Mouse (Mus musculus) spleen, adult 18-20 months (tissue): ENCODE data around the gene Ssb.
A peak's percentile ranks its signal among the peaks of the same experiment; 100 is the strongest.
"Not testable (repeated sequence)": the region's sequence is repeated elsewhere in the genome, so short reads cannot be mapped to it uniquely, and the experiment has no call there.

ENCODE experiments used
- DNase-seq, 2 experiments: peaks; one replicate each; pipeline ENCODE4 v3.0.0; 2022; ENCODE audit warnings: mixed read lengths in 2 of 2

Ssb gene

GRCm38 (mm10) chr2:69883990-69884391 is 22.6 kb downstream of the Ssb start:
- peak in 1 of 2 experiments; percentile 6 for DNase-seq

DNA sequence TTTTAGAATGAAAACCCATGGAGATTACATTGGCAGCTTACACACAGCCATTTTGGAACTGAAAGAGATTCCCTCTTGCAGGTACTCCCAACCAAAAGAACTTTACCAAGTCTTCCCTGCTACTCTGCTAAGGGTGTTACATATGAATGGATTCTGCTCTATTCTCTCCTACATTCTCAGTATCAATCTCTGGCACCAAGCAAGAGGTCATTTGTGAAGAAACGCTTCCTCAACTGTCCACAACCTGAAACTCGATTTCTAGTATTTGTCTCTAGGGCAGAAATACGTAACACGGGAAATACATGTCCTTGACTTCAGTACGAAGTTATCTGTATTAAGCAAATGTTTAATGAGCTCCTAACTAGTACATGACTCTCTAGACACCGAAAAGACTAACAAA is 23.2 kb downstream of the Ssb start:
- DNase-seq = no peak

DNA sequence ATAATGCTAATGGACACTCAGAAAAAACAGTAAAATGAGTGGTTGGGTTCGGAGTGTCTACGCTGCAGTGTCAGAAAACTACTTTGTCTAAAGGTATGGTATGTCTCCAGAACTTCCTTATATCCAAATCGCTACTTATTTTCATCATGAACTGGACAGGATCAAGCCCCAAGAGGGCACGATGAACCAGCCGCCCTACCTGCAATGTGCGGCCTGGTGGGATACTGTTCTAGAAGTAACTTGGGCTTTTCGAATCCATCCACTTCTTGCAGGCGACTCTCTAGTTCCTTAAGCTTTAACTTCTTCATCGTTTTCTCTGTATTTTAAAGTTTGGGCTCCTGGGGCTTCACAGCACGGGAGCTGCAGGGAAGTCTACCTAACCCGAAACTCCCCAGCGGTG is 23.7 kb downstream of the Ssb start:
- DNase-seq = no peak

- DNase-seq = peak; percentile 80 to 90
These were observed 24.3 kb downstream of the Ssb start, which contains the start of gene Mettl5 for GRCm38 (mm10) chr2:69885451-69886305. Mettl5 (minus strand) TSS chr2:69885615.

- DNase-seq = no peak
These were observed 27.6 kb downstream of the Ssb start for GRCm38 (mm10) chr2:69888957-69889356.

DNA sequence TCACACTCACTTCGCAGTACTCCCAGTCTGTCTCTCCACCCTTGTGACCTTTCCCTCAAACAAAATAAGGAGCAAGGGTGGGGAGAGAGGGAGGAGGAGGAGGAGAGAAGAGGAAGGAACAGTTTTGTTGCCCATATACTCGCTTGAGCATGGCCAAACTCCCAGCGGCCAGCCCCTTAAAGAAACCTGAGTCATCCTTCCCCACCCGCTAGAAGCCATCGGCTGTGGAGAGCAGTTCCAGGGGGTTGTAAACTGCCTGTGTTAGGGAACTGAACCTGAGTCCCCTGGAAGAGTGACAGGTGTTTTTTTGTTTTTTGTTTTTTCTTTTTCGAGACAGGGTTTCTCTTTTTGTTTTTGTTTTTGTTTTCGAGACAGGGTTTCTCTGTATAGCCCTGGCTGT is 29.5 kb downstream of the Ssb start:
- no peak for DNase-seq

- DNase-seq = no peak
These were observed 31.8 kb downstream of the Ssb start for GRCm38 (mm10) chr2:69893145-69893544.

GRCm38 (mm10) chr2:69893891-69894290 is 32.5 kb downstream of the Ssb start:
- DNase-seq = no peak

DNA sequence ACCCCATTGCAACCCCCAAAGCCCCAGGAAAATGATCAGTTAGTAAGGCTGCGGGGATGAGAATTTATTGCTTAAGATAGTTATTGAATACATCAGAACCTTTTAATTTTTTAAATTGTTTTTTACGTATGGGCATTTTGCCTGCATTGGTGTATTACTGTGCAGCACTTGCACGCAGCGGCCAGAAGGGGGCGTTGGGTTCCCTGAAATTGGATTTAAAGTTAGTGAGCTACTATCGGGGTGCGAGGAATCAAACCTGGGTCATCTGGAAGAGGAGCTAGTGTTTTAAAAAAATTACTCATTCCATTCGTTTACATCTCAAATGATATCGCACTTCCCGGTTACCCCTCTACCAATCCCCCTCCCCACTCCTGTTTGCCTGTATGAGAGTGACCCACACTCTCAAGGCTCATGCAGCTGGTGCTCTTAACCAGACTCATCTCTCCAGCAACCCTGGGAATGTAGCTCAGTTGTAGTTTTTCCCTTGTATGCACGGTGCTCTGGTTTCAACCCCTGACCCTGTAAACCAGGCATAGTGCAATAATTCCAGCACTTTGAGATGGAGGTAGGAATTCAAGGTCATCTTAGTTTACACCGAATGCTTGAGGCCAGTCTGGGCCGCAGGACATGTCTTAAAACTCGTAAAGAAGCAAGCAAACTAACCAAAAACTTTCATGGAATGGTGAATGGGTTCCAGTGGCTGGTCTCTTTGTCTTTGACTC is 34.3 kb downstream of the Ssb start:
- no peak for DNase-seq

DNA sequence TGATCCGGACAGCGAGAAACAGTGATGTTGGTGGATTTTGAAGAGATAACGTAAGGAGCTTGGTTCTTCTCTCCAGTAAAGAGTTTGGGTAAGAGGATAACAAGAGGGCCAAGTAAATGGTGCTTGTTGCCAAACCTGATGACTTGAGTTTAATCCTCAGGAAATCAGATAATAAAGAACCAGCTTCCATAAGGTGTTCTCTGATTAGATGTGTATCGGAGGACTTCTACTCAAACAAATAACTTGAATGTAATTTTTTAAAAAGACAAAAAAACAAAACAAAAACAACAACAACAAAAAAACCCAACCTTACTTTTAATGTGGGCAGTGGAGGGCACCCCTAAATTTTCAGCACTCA is 34.8 kb downstream of the Ssb start:
- no peak for DNase-seq

DNA sequence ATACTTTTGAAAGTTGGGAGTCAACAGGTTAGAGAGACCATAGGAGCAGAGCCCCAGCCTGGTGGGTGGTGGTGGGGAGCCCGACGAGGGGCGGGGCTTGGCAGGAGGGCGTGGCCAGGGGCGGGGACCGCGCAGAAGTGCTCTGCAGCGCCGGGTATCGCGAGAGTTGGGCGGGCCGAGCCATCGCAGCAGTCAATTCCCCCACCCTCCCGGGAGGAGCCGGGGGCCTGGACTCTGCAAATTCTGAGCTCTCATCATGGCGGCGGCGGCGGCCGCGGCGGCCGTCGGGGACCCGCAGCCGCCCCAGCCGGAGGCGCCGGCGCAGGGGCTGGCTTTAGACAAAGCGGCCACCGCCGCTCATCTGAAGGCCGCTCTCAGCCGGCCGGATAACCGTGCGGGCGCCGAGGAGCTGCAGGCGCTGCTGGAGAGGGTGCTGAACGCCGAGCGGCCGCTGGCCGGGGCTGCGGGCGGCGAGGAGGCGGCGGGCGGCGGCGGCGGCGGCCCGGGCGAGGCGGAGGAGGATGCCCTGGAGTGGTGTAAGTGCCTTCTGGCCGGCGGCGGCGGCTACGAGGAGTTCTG is 35.8 kb downstream of the Ssb start, which contains the start of gene Ubr3:
TSS of gene Ubr3 (plus strand) at position 208 of the 579 bp plus-strand sequence.
- DNase-seq = peak; percentile 96 to 99

DNA sequence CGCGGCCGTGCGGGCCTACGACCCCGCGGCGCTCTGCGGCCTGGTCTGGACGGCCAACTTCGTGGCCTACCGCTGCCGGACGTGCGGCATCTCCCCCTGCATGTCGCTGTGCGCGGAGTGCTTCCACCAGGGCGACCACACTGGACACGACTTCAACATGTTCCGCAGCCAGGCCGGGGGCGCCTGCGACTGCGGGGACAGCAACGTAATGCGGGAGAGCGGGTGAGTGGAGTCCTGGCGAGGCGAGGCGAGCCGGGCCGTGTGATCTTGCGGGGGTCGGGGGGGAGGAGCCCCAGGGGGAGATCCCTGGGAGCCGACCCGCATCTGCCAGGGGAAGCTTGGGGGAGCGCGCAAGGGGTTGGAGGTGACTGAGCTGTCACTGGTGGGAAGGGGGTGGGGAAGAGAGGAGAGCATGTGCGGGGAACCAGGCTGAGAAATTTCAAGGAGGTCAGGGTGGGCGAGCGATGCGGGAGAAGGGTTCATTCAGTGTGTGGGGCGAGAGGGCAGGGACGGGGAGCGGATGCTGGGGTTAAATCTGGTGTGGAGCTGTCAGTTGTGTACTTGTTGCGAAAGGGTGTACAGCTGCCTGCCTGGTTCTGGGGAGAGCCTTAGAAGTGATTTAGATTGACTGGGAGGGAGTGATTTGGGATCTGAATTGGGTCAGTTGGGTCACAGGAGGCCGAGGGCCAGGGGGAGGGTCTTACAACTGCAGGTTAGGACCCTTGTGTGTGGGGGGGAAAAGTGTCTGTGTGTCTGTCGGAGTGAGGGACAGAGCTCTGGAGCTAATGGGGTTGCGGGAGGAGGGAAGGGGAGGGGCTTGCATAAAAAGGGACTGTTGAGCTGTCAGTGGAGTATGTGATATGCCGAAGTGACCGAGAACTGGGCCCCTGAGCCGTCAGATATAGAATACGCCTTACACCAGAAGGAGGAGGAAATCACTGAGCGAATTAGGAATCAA is 36.5 kb downstream of the Ssb start:
- peak; percentile 34 to 52 for DNase-seq

DNA sequence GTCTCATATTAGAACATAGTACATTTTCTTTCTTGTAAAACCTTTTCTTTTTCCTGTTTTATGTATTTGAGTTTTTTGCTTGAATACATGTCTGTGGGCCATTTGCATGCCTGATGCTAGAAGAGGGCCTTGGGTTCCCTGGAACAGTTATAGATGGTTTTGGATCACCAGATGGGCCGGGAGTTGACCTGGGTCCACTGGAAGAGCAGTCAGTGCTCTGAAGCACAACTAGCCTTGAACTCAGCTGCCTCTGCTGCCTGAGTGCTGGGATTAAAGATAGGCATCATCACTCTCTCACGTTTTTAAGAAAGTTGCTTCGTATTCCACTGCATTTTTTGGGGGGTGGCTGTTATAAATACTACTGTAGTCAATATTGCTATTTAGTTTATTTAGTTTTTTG is 42.2 kb downstream of the Ssb start:
- DNase-seq = no peak

GRCm38 (mm10) chr2:69907394-69907793 is 46.0 kb downstream of the Ssb start:
- DNase-seq = not testable (repeated sequence)

DNA sequence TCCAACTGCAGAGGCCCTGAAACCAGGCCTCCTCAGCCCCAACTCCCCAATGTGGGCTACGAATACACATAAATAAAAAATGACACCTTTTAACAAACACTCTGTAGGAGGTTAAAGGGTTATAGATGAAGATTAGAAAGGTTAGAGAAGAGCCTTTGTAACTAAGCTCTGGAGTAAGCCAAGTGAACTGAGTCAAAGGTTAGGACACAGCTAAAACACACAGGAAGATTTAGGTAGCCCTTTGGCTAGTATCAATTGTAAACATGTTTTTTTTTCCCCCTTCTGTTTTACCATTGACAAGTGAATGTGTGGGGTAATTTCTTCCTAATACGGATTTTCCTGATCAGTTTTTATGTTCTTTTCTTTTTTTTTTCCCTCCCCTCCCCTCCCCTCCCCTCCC is 51.4 kb downstream of the Ssb start:
- no peak for DNase-seq

- DNase-seq = no peak
These were observed 55.9 kb downstream of the Ssb start for GRCm38 (mm10) chr2:69917301-69917700.
